In the genomic region with DNA sequence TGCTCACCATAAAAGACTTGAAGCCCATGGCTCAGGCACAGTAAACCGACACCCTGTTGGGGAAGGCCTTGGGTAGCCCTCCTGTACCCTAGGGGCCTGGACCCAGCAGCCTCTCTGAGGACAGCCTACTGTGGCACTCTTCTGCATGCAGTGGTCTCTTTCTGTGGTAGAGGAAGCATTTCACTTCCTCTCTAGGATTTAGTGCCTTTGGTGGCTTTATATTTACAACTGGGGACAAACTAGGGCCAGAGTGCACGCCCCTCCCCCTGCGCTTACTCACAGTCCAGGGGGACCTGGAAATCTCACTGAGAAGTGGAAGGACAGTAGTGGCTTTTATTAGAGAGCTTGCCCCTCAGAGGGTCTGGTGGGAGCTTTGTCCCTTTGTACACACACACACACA, we compare ENCODE assay signal across 29 mouse cellular contexts.
DNase-seq lines count a peak whose midpoint lies in the region; ATAC-seq and TF ChIP-seq lines count a peak whose summit lies in the region.
"Had no signal": no experiment of that assay in that cellular context is flagged by ENCODE, and none has a peak within 500 bp of the region (broad histone marks: within the 10 kb centered on the region; RNA-seq: fewer than 3 reads in every experiment).

No protein-coding gene starts in this region.

- no peaks in the 10 kb centered on the region for H3K79me2 ChIP-seq in CH12.LX (replicated peaks; ENCODE audit: control insufficient read depth, extremely low read depth, insufficient read depth, poor library complexity, severe bottlenecking)

- no peak overlapping the region for H3K27ac ChIP-seq in CH12.LX (ENCODE audit: insufficient read depth, low read depth)
- H3K27ac ChIP-seq in intestine, postnatal 0 days (ENCODE audit: low read depth, low read length), result no peak overlapping the region
- H3K27ac ChIP-seq: forebrain, embryonic 10.5 days; forebrain, embryonic 13.5 days; gastrocnemius, adult 2 months; heart, embryonic 15.5 days; hindbrain, embryonic 12.5 days had no signal

- no peak for TF ChIP-seq CTCF in CH12.LX (conservative IDR thresholded peaks at IDR 0.05 in 1 of 2, IDR thresholded peaks at IDR 0.05 in 1 of 2; ENCODE audit: low read depth in 2 of 2, low read length in 2 of 2)
- TF ChIP-seq CTCF in intestine, postnatal 0 days (IDR thresholded peaks at IDR 0.05; ENCODE audit: low read depth), result no peak

- H3K36me3 ChIP-seq in CH12.LX (replicated peaks in 1 of 2; ENCODE audit: control insufficient read depth in 1 of 2, insufficient read depth in 1 of 2, low read length in 1 of 2), result no peaks in the 10 kb centered on the region
- no peaks in the 10 kb centered on the region for H3K36me3 ChIP-seq in intestine, postnatal 0 days (ENCODE audit: control insufficient read depth, insufficient read depth)
- H3K36me3 ChIP-seq: forebrain, embryonic 10.5 days; G1E; heart, embryonic 12.5 days; heart, embryonic 15.5 days; hindbrain, embryonic 12.5 days had no signal

- no peak overlapping the region for H3K4me2 ChIP-seq in CH12.LX (ENCODE audit: insufficient read depth, low read depth, poor library complexity, severe bottlenecking)
- H3K4me2 ChIP-seq in intestine, postnatal 0 days (replicated peaks; ENCODE audit: low read depth), result no peak overlapping the region
- H3K4me2 ChIP-seq: forebrain, embryonic 13.5 days; heart, embryonic 12.5 days; heart, embryonic 15.5 days; hindbrain, embryonic 12.5 days had no signal

- H3K9ac ChIP-seq in CH12.LX (ENCODE audit: insufficient read depth, low read depth), result no peak overlapping the region
- no peak overlapping the region for H3K9ac ChIP-seq in intestine, postnatal 0 days (ENCODE audit: low read depth, low read length)
- H3K9ac ChIP-seq: forebrain, embryonic 13.5 days; heart, embryonic 12.5 days; heart, embryonic 15.5 days; hindbrain, embryonic 12.5 days had no signal

- TF ChIP-seq POLR2A in CH12.LX (IDR thresholded peaks at IDR 0.05; ENCODE audit: low read depth, low read length), result no peak

- WGBS in intestine, postnatal 0 days, result 72% methylated on average over 3 of the region's 3 CpGs

- H3K4me3 ChIP-seq in CH12.LX (replicated peaks in 1 of 3; ENCODE audit: low read depth in 2 of 3, low read length in 2 of 3, poor library complexity in 1 of 3), result no peak overlapping the region
- H3K4me3 ChIP-seq in intestine, postnatal 0 days (ENCODE audit: low read depth, low read length), result no peak overlapping the region
- H3K4me3 ChIP-seq: forebrain, embryonic 10.5 days; forebrain, embryonic 13.5 days; gastrocnemius, adult 2 months; heart, embryonic 12.5 days; heart, embryonic 15.5 days; hindbrain, embryonic 12.5 days had no signal

- dilution Hi-C loops in CH12.LX (cut with MboI; ENCODE audit: extremely low pct_ligation_motif_present, extremely low pct_unique_long_range_greater_than_20kb, low sequenced_read_pairs), result no loop called here

- H3K4me1 ChIP-seq in CH12.LX (ENCODE audit: control insufficient read depth in 1 of 2, insufficient read depth in 2 of 2), result peaks cover 37 to 55% of the 10 kb centered on the region in 2 experiments
- 0 out of 2 replicates have a peak, but pooled peaks cover 2% of the 10 kb centered on the region for H3K4me1 ChIP-seq in intestine, postnatal 0 days (replicated peaks; ENCODE audit: control insufficient read depth, insufficient read depth, low read length)

- peak; percentile 82 for ATAC-seq in granulocyte monocyte progenitor cell, adult 5-6 weeks (replicated peaks; ENCODE audit: poor library complexity, severe bottlenecking)
- ATAC-seq in intestine, postnatal 0 days, result no peak
- ATAC-seq: forebrain, embryonic 13.5 days; forebrain, embryonic 16.5 days; hindbrain, embryonic 16.5 days; Patski had no signal

- in situ Hi-C loops in CH12.LX (cut with MboI; ENCODE audit: low pct_ligation_motif_present, low pct_unique_long_range_greater_than_20kb, low sequenced_read_pairs), result loop anchor here (5.0 kb wide), 1 partner anchor 80 kb away; no protein-coding TSS in a partner anchor

- no peaks in the 10 kb centered on the region for H3K9me3 ChIP-seq in CH12.LX (replicated peaks; ENCODE audit: low read length)
- no peaks in the 10 kb centered on the region for H3K9me3 ChIP-seq in intestine, postnatal 0 days (ENCODE audit: control insufficient read depth)
- H3K9me3 ChIP-seq: forebrain, embryonic 13.5 days; G1E; heart, embryonic 15.5 days; hindbrain, embryonic 12.5 days had no signal

- no peak for TF ChIP-seq RAD21 in CH12.LX (IDR thresholded peaks at IDR 0.05; ENCODE audit: low read depth, low read length)

- no peaks in the 10 kb centered on the region for H3K27me3 ChIP-seq in CH12.LX (replicated peaks)
- peaks cover 33% of the 10 kb centered on the region for H3K27me3 ChIP-seq in intestine, postnatal 0 days (replicated peaks; ENCODE audit: control insufficient read depth, insufficient read depth, low read length)
- H3K27me3 ChIP-seq: Patski had no signal

- TF ChIP-seq EP300 in CH12.LX (IDR thresholded peaks at IDR 0.05; ENCODE audit: low read length), result peak; percentile 64

- DNase-seq in kidney, postnatal 10 days, result peak; percentile 57
- no peak for DNase-seq in kidney, postnatal 25 days
- DNase-seq in 416B (ENCODE audit: low read depth), result peak; percentile 24
- peak; percentile 55 for DNase-seq in CH12.LX (ENCODE audit: extremely low read depth)
- DNase-seq in urinary bladder, postnatal 14 days (ENCODE audit: low spot score), result no peak
- no peak for DNase-seq in adrenal gland, adult 18-20 months (ENCODE audit: low spot score in 2 of 2)
- DNase-seq: adrenal gland, adult 2 months; adrenal gland, postnatal 14 days; cerebellum, adult 11 months; cerebellum, adult 2 months; cerebellum, adult 9-11 months; cerebellum, postnatal 25 days; embryo, embryonic 11 days; gastrocnemius, adult 2 months; gastrocnemius, postnatal 14 days; heart, adult 18-20 months; heart, postnatal 10 days; heart, postnatal 36 days had no signal

TF ChIP-seq in CH12.LX, 34 proteins besides CTCF, POLR2A, EP300 and RAD21:
- TF ChIP-seq ZC3H11A (IDR thresholded peaks at IDR 0.05; ENCODE audit: low read depth, low read length) (no peak), ZMIZ1 (IDR thresholded peaks at IDR 0.05; ENCODE audit: low read depth, low read length) (no peak), SIN3A (IDR thresholded peaks at IDR 0.05; ENCODE audit: low read length) (no peak; the same call in 1 of the 2 replicates), E2F4 (IDR thresholded peaks at IDR 0.05; ENCODE audit: insufficient replicate concordance, low read depth, low read length) (no peak), BHLHE40 (IDR thresholded peaks at IDR 0.05; ENCODE audit: low read depth, low read length) (peak; percentile 65), MEF2A (IDR thresholded peaks at IDR 0.05; ENCODE audit: borderline replicate concordance, low read depth, low read length) (0 out of 2 replicates have a peak, but pooled peaks have one; percentile 40), CHD2 (IDR thresholded peaks at IDR 0.05; ENCODE audit: low read length) (peak; percentile 50; the same call in 1 of the 2 replicates), CHD1 (IDR thresholded peaks at IDR 0.05; ENCODE audit: low read depth, low read length) (no peak), USF2 (conservative IDR thresholded peaks at IDR 0.05; ENCODE audit: low read depth, low read length) (no peak), MYC (IDR thresholded peaks at IDR 0.05; ENCODE audit: low read depth, low read length) (no peak), MAX (IDR thresholded peaks at IDR 0.05; ENCODE audit: low read length) (no peak), TCF12 (IDR thresholded peaks at IDR 0.05; ENCODE audit: low read depth, low read length) (peak; percentile 25; the same call in 1 of the 2 replicates), MAFK (IDR thresholded peaks at IDR 0.05; ENCODE audit: insufficient replicate concordance, low read length) (no peak), IRF4 (IDR thresholded peaks at IDR 0.05; ENCODE audit: low read depth, low read length) (peak; percentile 92), ETS1 (conservative IDR thresholded peaks at IDR 0.05; ENCODE audit: low read depth, low read length) (peak; percentile 32; the same call in 1 of the 2 replicates), HCFC1 (IDR thresholded peaks at IDR 0.05; ENCODE audit: low read depth, low read length) (no peak), MXI1 (IDR thresholded peaks at IDR 0.05; ENCODE audit: low read depth, low read length) (no peak), ZNF384 (IDR thresholded peaks at IDR 0.05; ENCODE audit: low read depth, low read length) (no peak)

Comparison
In these comparisons a context has a peak if more than half of its experiments do, and no peak if none do; other contexts are left out.
1. DNase-seq: peak in kidney, postnatal 10 days (single experiment), 416B (single experiment) and CH12.LX (single experiment); none in kidney, postnatal 25 days (0 of 2), urinary bladder, postnatal 14 days (single experiment) and adrenal gland, adult 18-20 months (0 of 2).